Mouse (Mus musculus): ENCODE results near the gene Gpbp1. TPM values are rescaled to one million over a fixed set of nuclear protein-coding genes. Genes with fewer than 3 reads are reported as not detected.

The Gpbp1 gene
- polyA plus RNA-seq (2015; fragmentation: Nextera tagmentation; extraction: Ambion mirVana), result 33.5 and 35.9 TPM in 2 replicates

DNA sequence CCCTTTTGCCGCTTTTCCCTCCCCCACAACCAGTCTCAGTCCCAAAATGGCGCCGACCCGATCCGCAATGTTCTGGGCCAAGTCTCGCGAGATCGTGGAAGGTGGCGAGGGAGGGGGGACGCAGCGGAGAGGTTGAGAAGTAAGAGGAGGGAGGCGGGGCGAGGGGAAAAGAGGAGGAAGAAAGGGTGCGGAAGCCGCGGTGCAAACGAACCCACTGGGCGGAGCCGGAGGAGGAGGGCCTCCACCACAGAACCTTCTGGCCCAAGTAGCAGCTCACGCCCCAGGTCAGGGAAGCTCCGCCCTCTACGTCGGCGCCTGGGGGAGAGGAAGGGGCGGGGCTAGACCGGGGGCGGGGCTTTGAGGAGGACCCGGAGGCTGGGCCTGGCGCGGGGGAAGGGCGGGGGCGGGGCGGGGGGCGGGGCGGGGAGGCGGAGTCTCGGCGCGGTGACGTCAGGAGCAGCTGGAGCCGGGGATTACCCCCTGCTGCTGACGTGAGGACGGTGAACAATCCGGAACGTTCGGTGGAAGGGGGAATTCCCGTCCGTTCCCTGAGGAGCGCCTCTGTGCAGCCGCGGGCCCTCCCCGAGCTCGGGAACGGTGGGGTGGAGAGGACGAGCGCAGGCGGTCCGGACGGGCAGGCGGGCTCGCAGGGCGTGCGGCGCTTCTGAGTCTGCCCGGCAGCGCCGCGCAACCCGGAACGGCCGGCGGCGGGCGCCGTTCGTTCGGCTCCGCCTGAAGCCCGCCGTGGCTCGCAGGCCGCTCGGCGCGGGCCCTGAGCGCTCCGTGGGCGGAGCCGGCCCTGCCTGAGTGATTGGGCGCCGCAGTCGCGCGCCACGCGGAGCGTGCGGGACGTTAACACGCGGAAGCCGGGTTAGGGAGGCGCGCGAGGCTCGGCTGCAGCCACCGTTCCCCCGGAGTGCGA lies at the start of gene Gpbp1:
Gene Gpbp1, minus strand, starts transcription at position 310 of the 922 bp plus-strand sequence.
- H3K4me2 ChIP-seq (replicated peaks; ENCODE audit: low read depth), result peak within 1 kb of the TSS; percentile 92
- TF ChIP-seq CTCF (IDR thresholded peaks at IDR 0.05; ENCODE audit: low read depth), result no peak
- peak; percentile 98 for TF ChIP-seq EP300 (optimal IDR thresholded peaks at IDR 0.05)
- under 1% methylated on average over 72 of the region's 109 CpGs for WGBS
- no peaks in the 10 kb centered on the region for H3K36me3 ChIP-seq (ENCODE audit: control insufficient read depth, insufficient read depth, low read length)
- H3K27ac ChIP-seq (replicated peaks), result peak within 1 kb of the TSS; percentile 99
- ATAC-seq (ENCODE audit: low FRiP score, low TSS enrichment), result peak; percentile 97
- H3K4me3 ChIP-seq (ENCODE audit: low read depth, low read length), result peak within 1 kb of the TSS; percentile 88
- no peaks in the 10 kb centered on the region for H3K9me3 ChIP-seq (ENCODE audit: control insufficient read depth, low read length)
- peak within 1 kb of the TSS; percentile 98 for H3K9ac ChIP-seq (ENCODE audit: low read length)
- no peaks in the 10 kb centered on the region for H3K27me3 ChIP-seq (ENCODE audit: control insufficient read depth, insufficient read depth, low read length)
- no peaks in the 10 kb centered on the region; the same call in 1 of the 2 replicates for H3K4me1 ChIP-seq (replicated peaks; ENCODE audit: control insufficient read depth, insufficient read depth)
- peak; percentile 100 for DNase-seq (ENCODE audit: low spot score)

DNA sequence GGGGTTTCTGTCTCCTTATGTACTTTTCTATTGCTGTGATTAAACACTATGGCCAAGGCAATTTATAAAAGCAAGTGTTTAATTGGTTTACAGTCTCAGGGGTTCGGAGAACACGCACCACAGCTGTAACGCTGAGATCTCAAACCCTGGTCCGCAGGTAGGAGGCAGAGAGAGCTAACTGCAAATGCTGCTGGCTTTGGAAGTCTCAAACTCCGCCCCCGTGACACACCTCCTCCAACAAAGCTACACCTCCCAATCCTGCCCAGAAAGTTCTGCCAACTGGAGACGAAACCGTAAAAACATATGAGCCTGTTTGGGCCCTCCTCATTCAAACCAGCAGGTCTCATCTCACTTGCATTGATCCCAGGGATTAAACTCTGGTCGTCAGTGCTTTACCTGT lies 47.8 kb upstream of the Gpbp1 start:
- H3K27me3 ChIP-seq (ENCODE audit: control insufficient read depth, insufficient read depth, low read length), result no peaks in the 10 kb centered on the region
- 81% methylated on average over 9 of the region's 9 CpGs for WGBS
- ATAC-seq (ENCODE audit: low FRiP score, low TSS enrichment) (no peak), DNase-seq (ENCODE audit: low spot score) (no peak)
- no peaks in the 10 kb centered on the region for H3K36me3 ChIP-seq (ENCODE audit: control insufficient read depth, insufficient read depth, low read length)
- H3K4me2 ChIP-seq (replicated peaks; ENCODE audit: low read depth), result no peak overlapping the region
- no peak overlapping the region for H3K27ac ChIP-seq (replicated peaks)
- H3K9me3 ChIP-seq (ENCODE audit: control insufficient read depth, low read length), result no peaks in the 10 kb centered on the region
- H3K4me1 ChIP-seq (replicated peaks; ENCODE audit: control insufficient read depth, insufficient read depth), result no peaks in the 10 kb centered on the region
- no peak for TF ChIP-seq CTCF (IDR thresholded peaks at IDR 0.05; ENCODE audit: low read depth)
- no peak for TF ChIP-seq EP300 (optimal IDR thresholded peaks at IDR 0.05)
- no peak overlapping the region for H3K4me3 ChIP-seq (ENCODE audit: low read depth, low read length)
- H3K9ac ChIP-seq (ENCODE audit: low read length), result no peak overlapping the region

GRCm38 (mm10) chr13:111536207-111536887 lies 46.4 kb upstream of the Gpbp1 start:
- no peaks in the 10 kb centered on the region for H3K36me3 ChIP-seq (ENCODE audit: control insufficient read depth, insufficient read depth, low read length)
- ATAC-seq (ENCODE audit: low FRiP score, low TSS enrichment), result no peak
- no peaks in the 10 kb centered on the region for H3K9me3 ChIP-seq (ENCODE audit: control insufficient read depth, low read length)
- 75% methylated on average over 6 of the region's 6 CpGs for WGBS
- H3K4me2 ChIP-seq (replicated peaks; ENCODE audit: low read depth), result no peak overlapping the region
- no peak overlapping the region for H3K4me3 ChIP-seq (ENCODE audit: low read depth, low read length)
- no peaks in the 10 kb centered on the region for H3K27me3 ChIP-seq (ENCODE audit: control insufficient read depth, insufficient read depth, low read length)
- H3K4me1 ChIP-seq (replicated peaks; ENCODE audit: control insufficient read depth, insufficient read depth), result no peaks in the 10 kb centered on the region
- H3K27ac ChIP-seq (replicated peaks), result no peak overlapping the region
- no peak for DNase-seq (ENCODE audit: low spot score)
- TF ChIP-seq CTCF (IDR thresholded peaks at IDR 0.05; ENCODE audit: low read depth) (peak; percentile 19; the same call in 1 of the 2 replicates), EP300 (optimal IDR thresholded peaks at IDR 0.05) (no peak)
- no peak overlapping the region for H3K9ac ChIP-seq (ENCODE audit: low read length)

GRCm38 (mm10) chr13:111534131-111534530 lies 44.2 kb upstream of the Gpbp1 start:
- H3K36me3 ChIP-seq (ENCODE audit: control insufficient read depth, insufficient read depth, low read length), result no peaks in the 10 kb centered on the region
- H3K4me2 ChIP-seq (replicated peaks; ENCODE audit: low read depth), result no peak overlapping the region
- no peak overlapping the region for H3K9ac ChIP-seq (ENCODE audit: low read length)
- no peak overlapping the region for H3K4me3 ChIP-seq (ENCODE audit: low read depth, low read length)
- H3K9me3 ChIP-seq (ENCODE audit: control insufficient read depth, low read length), result no peaks in the 10 kb centered on the region
- H3K27me3 ChIP-seq (ENCODE audit: control insufficient read depth, insufficient read depth, low read length), result no peaks in the 10 kb centered on the region
- 67% methylated on average over 6 of the region's 6 CpGs for WGBS
- DNase-seq (ENCODE audit: low spot score) (no peak), ATAC-seq (ENCODE audit: low FRiP score, low TSS enrichment) (no peak)
- TF ChIP-seq CTCF (IDR thresholded peaks at IDR 0.05; ENCODE audit: low read depth) (peak; percentile 60), EP300 (optimal IDR thresholded peaks at IDR 0.05) (no peak)
- no peak overlapping the region for H3K27ac ChIP-seq (replicated peaks)
- H3K4me1 ChIP-seq (replicated peaks; ENCODE audit: control insufficient read depth, insufficient read depth), result no peaks in the 10 kb centered on the region

- Histone ChIP-seq H3K4me3 (ENCODE audit: low read depth, low read length) (no peak overlapping the region), H3K4me2 (replicated peaks; ENCODE audit: low read depth) (no peak overlapping the region), H3K4me1 (replicated peaks; ENCODE audit: control insufficient read depth, insufficient read depth) (no peaks in the 10 kb centered on the region), H3K27me3 (ENCODE audit: control insufficient read depth, insufficient read depth, low read length) (no peaks in the 10 kb centered on the region), H3K27ac (replicated peaks) (no peak overlapping the region), H3K9ac (ENCODE audit: low read length) (no peak overlapping the region), H3K36me3 (ENCODE audit: control insufficient read depth, insufficient read depth, low read length) (no peaks in the 10 kb centered on the region), H3K9me3 (ENCODE audit: control insufficient read depth, low read length) (no peaks in the 10 kb centered on the region)
- TF ChIP-seq EP300 (optimal IDR thresholded peaks at IDR 0.05) (no peak), CTCF (IDR thresholded peaks at IDR 0.05; ENCODE audit: low read depth) (peak; percentile 52)
- DNase-seq (ENCODE audit: low spot score), result no peak
- 87% methylated on average over 16 of the region's 16 CpGs for WGBS
- ATAC-seq (ENCODE audit: low FRiP score, low TSS enrichment), result no peak
Measured at GRCm38 (mm10) chr13:111532178-111532948, 42.5 kb upstream of the Gpbp1 start.
